Mouse (Mus musculus) erythroblast, embryonic 14.5 days (primary cell): Measurements from ENCODE around the gene Pkp2.

Experiments used
- GATA1 ChIP-seq: IDR thresholded peaks from 2 replicates; pipeline ENCODE4 v1.6.1; 2012; ENCODE audit warnings: low read length, inconsistent platforms, mixed read lengths
- TAL1 ChIP-seq: IDR thresholded peaks from 3 replicates; pipeline ENCODE4 v1.6.1; 2012; ENCODE audit warnings: low read length, inconsistent platforms, mixed read lengths

DNA sequence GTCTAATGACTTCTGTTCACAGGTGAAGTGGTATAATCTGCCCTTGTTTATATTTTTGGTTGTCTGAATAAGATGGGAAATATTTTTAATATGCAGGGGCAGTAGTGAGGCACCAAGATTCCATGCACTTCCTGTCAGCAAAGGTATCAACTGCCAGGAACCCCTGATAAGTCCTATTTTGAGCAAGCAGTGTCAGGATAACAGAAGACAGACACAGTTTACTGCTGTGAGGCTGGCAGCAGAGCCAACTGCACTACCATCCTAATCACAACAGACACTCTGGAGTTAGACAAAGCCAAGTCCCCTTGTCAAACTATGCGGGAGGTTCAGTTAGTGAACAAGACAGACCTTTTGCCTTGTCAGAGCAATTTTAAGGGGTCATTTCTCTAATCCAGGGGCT lies 43.6 kb downstream of the Pkp2 start:
- TF ChIP-seq GATA1 (no peak), TAL1 (no peak)
